Mouse (Mus musculus) C2C12 (cell line): Measurements from ENCODE around the gene Thada. TPM values are rescaled to one million over a fixed set of nuclear protein-coding genes. Genes with fewer than 3 reads are reported as not detected.

Experiments used
- H3K27me3 ChIP-seq: one replicate; pipeline ENCODE4 v1.6.1; 2011; ENCODE audit not compliant: control insufficient read depth, insufficient read depth, insufficient read length
- H3K36me3 ChIP-seq: one replicate; pipeline ENCODE4 v1.6.1; 2011; ENCODE audit not compliant: control insufficient read depth, insufficient read depth
- H3K4me3 ChIP-seq: one replicate; pipeline ENCODE4 v1.5.1; 2011; ENCODE audit warnings: mild to moderate bottlenecking, control low read depth; ENCODE audit not compliant: poor library complexity, insufficient read depth, severe bottlenecking
- H3K79me2 ChIP-seq: one replicate; pipeline ENCODE4 v1.6.1; 2011; ENCODE audit not compliant: control insufficient read depth, insufficient read depth
- H3K79me3 ChIP-seq: one replicate; pipeline ENCODE4 v1.6.1; 2011; ENCODE audit warnings: low read depth, control low read depth
- H3ac ChIP-seq: one replicate; pipeline ENCODE3; 2011; ENCODE audit warnings: low read depth; ENCODE audit not compliant: control insufficient read depth, insufficient read length
- CEBPB ChIP-seq: IDR thresholded peaks from one replicate; pipeline ENCODE4 v1.6.1; 2011; ENCODE audit warnings: low read depth, mild to moderate bottlenecking, control low read depth, moderate library complexity
- CTCF ChIP-seq: IDR thresholded peaks from one replicate; pipeline ENCODE4 v1.5.1; 2011; ENCODE audit not compliant: control insufficient read depth, insufficient read depth, insufficient read length
- FOSL1 ChIP-seq: IDR thresholded peaks from one replicate; pipeline ENCODE4 v1.8.0; 2011; ENCODE audit warnings: mild to moderate bottlenecking, low read length; ENCODE audit not compliant: poor library complexity, insufficient read depth, severe bottlenecking
- MAX ChIP-seq: IDR thresholded peaks from one replicate; pipeline ENCODE4 v1.6.1; 2011; ENCODE audit warnings: mild to moderate bottlenecking, control low read depth
- MYOD1 ChIP-seq: IDR thresholded peaks from one replicate; pipeline ENCODE4 v1.6.1; 2011; ENCODE audit warnings: low read depth; ENCODE audit not compliant: control insufficient read depth, insufficient read length
- MYOG ChIP-seq: IDR thresholded peaks from one replicate; pipeline ENCODE4 v1.6.1; 2011; ENCODE audit not compliant: control insufficient read depth, insufficient read length; ENCODE audit errors: extremely low read depth
- USF1 ChIP-seq: IDR thresholded peaks from one replicate; pipeline ENCODE4 v1.6.1; 2011; ENCODE audit warnings: low read depth, mild to moderate bottlenecking, control low read depth, moderate library complexity
- polyA plus RNA-seq: library from polyadenylated mRNA; unstranded; fragments of >200 nt; fragmentation: generic; extraction: Trizol; gene quantifications from one replicate; pipeline ENCODE4 v1.2.1, GENCODE M21; 2012; ENCODE audit warnings: missing spikeins

Thada gene
- polyA plus RNA-seq, 1 experiment: 7.3 TPM

- Histone ChIP-seq H3K4me3 (no peak overlapping the region), H3K79me2 (peaks cover 43% of the 10 kb centered on the region)
Observed at GRCm38 (mm10) chr17:84181502-84182310, 284.3 kb downstream of the Thada start.

GRCm38 (mm10) chr17:84180715-84181501, 285.1 kb downstream of the Thada start:
- Histone ChIP-seq H3K79me3 (peaks cover 21% of the 10 kb centered on the region), H3K36me3 (peaks cover 14% of the 10 kb centered on the region), H3K4me3 (no peak overlapping the region), H3ac (no peak overlapping the region), H3K79me2 (peaks cover 35% of the 10 kb centered on the region), H3K27me3 (no peaks in the 10 kb centered on the region)
- peak; percentile 53 for TF ChIP-seq MAX
- no peak for TF ChIP-seq CEBPB

More at GRCm38 (mm10) chr17:84181502-84182310, 284.3 kb downstream of the Thada start:
- Histone ChIP-seq H3ac (no peak overlapping the region), H3K79me3 (peaks cover 25% of the 10 kb centered on the region), H3K27me3 (no peaks in the 10 kb centered on the region), H3K36me3 (peaks cover 21% of the 10 kb centered on the region)
- TF ChIP-seq MAX (no peak), FOSL1 (no peak), MYOD1 (no peak), USF1 (no peak), MYOG (no peak), CTCF (no peak), CEBPB (no peak)

GRCm38 (mm10) chr17:84179973-84180365, 286.0 kb downstream of the Thada start:
- no peaks in the 10 kb centered on the region for H3K27me3 ChIP-seq
- peaks cover 26% of the 10 kb centered on the region for H3K79me2 ChIP-seq
- H3ac ChIP-seq: no peak overlapping the region
- peaks cover 14% of the 10 kb centered on the region for H3K79me3 ChIP-seq
- H3K4me3 ChIP-seq: no peak overlapping the region
- H3K36me3 ChIP-seq: peaks cover 5% of the 10 kb centered on the region
- no peak for TF ChIP-seq FOSL1
- no peak for TF ChIP-seq CEBPB
- TF ChIP-seq USF1: no peak
- no peak for TF ChIP-seq MYOD1
- no peak for TF ChIP-seq MYOG
- TF ChIP-seq MAX: no peak
- no peak for TF ChIP-seq CTCF

- Histone ChIP-seq H3K36me3 (no peaks in the 10 kb centered on the region), H3K79me3 (peaks cover 10% of the 10 kb centered on the region), H3ac (no peak overlapping the region), H3K4me3 (no peak overlapping the region), H3K79me2 (peaks cover 20% of the 10 kb centered on the region), H3K27me3 (no peaks in the 10 kb centered on the region)
- no peak for TF ChIP-seq MYOD1
- TF ChIP-seq FOSL1: no peak
- no peak for TF ChIP-seq MYOG
- TF ChIP-seq CTCF: no peak
- TF ChIP-seq USF1: no peak
- no peak for TF ChIP-seq CEBPB
- TF ChIP-seq MAX: no peak
Observed at GRCm38 (mm10) chr17:84179026-84179972, 286.7 kb downstream of the Thada start.

GRCm38 (mm10) chr17:84177481-84177880, 288.5 kb downstream of the Thada start:
- TF ChIP-seq CTCF (no peak), CEBPB (no peak), FOSL1 (no peak), MYOG (no peak), MYOD1 (no peak)
- Histone ChIP-seq H3K79me2 (peaks cover 5% of the 10 kb centered on the region), H3ac (no peak overlapping the region), H3K36me3 (no peaks in the 10 kb centered on the region), H3K4me3 (no peak overlapping the region), H3K27me3 (no peaks in the 10 kb centered on the region), H3K79me3 (peaks cover 2% of the 10 kb centered on the region)
